Mouse (Mus musculus): ENCODE results near the gene Syne2.

DNA sequence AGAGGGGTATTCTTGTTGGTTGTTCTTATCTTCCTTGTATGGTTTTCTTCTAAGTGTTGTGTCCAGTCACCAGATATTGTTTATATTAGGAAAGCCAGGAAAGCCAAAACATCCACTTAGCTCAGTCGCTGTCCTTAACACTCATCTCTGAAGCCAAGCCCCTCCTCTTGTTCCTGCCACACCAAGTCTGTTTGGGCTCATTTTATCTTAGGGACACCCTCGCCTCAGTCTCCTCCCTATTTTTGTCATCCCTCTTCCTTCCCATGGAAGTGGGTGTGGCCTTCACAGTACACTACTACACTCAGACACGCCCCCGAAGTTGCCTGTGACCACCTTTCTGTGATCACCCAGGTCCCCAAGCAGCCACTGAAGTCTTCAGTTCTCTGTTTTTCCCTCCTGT, 314.7 kb downstream of the Syne2 start:
- TF ChIP-seq CTCF (IDR thresholded peaks at IDR 0.05; ENCODE audit: extremely low read depth, insufficient read depth, insufficient read length, insufficient replicate concordance): no peak
- TF ChIP-seq POLR2A (IDR thresholded peaks at IDR 0.05; ENCODE audit: low read depth, low read length): no peak

Measured in spleen, adult 2 months (tissue).